Mouse (Mus musculus): Measurements from ENCODE around the gene Matn4.

Gene Matn4

DNA sequence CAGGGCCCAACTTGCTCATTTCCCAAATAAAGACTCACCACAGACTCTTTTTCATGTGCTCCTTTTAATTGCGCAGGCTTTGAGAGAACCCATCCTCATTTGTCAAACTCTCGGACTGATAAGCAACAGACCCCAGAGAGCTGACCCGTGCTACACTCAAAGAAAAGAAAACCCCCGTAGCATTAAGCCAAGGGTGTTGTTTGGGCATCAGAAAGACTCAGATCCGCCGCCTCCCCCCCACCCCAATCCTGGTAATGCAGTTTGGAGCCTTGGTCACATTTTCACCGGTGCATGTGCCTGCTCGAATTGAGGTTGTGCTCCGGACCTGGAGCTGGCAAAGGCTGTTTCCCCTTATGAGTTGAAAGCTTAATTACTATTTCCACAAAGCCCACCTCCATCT lies at the start of gene Matn4:
Gene Matn4, minus strand, starts transcription at position 101 of the 400 bp plus-strand sequence.
- DNase-seq (ENCODE audit: low read depth in 2 of 2, low spot score in 2 of 2): no peak

DNA sequence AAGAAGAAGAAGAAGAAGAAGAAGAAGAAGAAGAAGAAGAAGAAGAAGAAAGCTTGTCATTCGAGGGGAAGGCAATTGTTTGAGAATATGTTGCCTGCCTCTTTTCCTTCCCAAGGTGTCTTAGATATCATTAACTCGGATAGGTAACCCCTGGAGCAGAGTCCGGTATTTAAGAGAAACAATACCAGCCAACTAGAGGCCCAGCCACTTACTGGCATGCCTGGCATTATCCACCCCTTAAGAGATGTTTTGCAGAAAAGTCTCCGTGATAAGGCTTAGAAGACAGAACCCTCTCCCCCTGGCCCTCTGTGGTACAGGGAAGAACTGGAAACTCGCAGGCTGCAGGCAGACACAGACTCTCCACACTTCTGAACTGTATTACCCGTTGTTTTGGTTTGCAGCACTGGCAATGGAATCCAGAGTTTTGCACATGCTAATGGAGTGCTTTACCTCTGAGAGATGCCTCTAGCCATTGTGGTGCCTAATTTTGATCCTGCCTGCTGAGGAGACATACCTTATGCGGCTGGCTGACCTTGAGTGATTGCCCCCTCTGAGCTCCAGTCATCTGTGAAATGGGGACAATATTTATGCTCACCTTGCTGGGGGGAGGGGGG lies 49.0 kb upstream of the Matn4 start:
- no peak for DNase-seq (ENCODE audit: low read depth in 2 of 2, low spot score in 2 of 2)

DNA sequence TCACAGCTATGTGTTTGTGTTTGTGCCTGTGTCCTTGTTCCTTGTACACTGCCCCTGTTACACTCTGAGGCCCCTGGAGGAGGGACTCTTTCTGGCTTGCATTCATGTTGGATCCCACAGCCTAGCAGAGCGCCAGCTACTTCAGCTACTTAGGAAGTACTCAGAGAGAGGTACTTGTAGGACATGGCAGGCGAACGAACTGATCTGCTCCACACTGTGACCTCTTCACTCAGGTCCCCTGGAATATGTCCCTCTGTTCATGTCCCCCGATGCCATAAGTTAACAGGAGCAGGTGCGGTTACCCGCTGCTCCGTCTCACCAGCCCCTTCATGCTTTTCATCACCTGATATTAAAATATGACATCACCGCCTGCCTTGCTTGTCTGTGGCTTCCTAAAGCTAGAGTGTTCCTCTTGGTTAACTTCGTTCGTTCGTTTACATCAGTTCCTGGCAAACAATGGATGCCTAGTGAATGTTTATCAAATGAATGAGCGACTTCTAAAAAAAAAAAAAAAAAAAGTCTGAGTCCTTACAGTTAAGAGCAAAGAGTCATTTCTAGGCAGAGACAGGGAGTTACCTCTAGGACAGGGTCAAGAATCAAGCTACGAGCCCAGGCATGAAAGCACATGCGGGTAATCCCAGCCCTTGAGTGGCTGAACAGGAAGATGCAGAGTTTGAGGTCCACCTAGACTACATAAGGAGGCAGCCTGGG lies 48.2 kb upstream of the Matn4 start:
- DNase-seq (ENCODE audit: low read depth in 2 of 2, low spot score in 2 of 2): no peak

DNA sequence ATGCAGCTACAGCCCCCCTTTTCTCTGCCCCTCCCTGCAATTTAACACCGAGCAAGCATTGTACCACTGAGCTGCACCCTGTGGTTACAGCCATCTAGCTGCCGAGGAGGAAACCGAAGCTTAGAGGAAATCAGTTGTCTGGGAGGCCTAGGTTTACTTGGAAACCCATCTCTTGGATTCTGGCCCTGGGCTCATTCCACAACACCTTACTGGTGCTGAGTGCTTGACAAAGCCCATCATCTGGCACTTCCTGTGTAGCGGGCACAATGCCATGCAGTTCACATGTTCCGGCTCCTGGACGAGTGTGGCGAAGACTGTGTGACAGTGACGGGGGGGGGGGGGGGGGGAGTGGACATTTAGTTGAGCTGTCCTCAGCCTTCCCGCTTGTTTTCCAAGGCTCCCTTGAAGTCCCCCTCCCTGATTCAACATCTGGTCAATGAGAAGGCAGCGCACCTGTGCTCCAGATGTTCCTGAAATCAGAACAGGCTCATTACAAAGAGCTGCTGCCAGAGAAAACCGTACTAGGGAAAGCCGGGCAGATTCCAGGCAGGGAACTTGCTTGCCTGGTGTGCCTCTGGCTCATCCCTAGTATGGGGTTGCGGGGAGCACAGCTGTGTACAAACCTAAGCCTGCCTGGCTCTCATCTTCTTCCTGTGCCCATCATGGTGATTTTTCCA lies 47.2 kb upstream of the Matn4 start:
- no peak for DNase-seq (ENCODE audit: low read depth in 2 of 2, low spot score in 2 of 2)

DNA sequence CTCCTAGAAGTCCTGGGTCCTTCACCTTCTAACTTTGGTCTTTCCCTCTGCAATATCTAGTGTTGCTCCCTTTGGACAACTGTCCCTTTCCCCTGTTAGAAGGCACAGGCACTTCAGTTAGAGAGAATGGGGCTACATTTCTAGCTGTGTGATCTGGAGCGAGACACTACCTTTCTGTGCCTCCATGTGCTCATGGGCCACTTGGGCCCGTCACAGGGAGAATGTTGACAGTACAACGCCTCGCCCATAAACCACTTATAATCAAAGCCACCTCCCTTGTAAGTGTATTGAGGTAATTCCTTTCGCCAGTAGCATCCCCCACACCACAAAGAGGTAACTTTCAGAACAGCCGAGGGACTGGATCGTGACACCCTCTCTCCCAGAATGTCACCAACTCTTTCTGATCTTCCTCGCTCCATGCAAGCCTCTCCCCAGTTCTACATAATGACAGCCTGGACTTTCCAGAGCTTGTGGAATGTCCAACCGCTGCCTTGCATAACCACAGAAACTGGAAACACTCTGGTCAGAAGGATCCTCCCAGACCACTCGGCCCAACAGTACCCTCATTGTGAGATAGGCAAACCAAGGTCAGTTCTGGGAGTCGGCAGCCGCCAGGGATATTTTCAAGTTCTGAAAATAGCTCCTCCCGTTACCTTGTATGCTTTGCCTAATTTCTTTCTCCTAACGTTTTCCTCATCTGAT lies 44.5 kb upstream of the Matn4 start:
- DNase-seq (ENCODE audit: low read depth in 2 of 2, low spot score in 2 of 2): no peak

DNA sequence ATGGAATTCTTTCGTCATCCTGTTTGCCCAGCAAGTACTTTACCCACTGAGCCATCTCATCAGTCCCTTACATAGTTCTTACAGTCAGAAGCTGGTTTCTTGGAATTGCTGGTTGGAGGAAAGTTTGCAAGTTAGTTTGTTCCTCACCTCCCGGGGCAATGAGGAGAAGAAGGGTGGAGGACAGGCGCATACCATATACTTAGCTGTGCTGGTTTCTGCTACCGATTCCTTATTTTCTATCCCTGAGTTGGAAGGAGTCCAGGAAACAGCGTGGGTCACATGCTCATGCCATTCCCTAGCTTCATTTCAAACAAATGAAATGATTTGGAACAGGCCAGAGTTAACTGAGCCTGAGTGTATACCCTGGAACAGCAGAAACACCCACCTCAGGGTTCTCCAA lies 44.0 kb upstream of the Matn4 start:
- no peak for DNase-seq (ENCODE audit: low read depth in 2 of 2, low spot score in 2 of 2)

DNA sequence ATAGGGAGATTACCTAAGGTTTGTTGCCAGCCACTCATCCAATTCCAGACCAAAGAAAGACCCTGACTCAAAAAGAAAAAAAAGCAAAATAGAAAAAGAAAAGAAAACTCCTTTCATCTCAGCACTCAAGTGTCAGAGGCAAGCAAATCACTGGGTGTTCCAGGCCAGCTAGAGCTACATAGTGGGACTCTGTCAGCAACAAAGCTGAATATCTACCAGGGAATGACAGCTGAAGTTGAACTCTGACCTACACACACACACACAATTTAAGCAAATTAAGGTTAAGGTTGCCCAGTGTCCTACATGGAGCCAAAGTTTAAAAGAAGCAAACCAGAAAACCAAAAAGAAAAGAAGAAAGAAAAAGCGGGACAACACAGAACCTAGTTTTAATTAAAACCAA lies 43.2 kb upstream of the Matn4 start:
- no peak for DNase-seq (ENCODE audit: low read depth in 2 of 2, low spot score in 2 of 2)

DNA sequence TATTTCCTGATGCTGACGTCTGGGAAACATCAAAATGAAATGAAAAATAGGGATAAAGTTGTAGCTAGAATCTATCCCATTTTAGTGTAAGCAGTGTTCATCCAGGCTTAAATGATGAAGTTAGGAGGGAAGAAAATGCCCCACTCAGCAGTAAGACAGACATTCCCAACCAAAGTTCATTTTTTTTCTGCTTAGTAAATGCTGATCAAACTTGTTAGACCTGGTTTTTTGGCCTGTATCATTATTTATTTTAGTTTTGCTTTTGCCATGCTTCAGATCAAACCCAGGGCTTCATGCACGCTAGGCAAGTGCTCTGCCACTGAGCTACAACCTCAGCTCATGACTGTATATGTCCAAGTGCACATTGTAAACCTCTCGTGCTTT lies 41.1 kb upstream of the Matn4 start:
- no peak for DNase-seq (ENCODE audit: low read depth in 2 of 2, low spot score in 2 of 2)

DNA sequence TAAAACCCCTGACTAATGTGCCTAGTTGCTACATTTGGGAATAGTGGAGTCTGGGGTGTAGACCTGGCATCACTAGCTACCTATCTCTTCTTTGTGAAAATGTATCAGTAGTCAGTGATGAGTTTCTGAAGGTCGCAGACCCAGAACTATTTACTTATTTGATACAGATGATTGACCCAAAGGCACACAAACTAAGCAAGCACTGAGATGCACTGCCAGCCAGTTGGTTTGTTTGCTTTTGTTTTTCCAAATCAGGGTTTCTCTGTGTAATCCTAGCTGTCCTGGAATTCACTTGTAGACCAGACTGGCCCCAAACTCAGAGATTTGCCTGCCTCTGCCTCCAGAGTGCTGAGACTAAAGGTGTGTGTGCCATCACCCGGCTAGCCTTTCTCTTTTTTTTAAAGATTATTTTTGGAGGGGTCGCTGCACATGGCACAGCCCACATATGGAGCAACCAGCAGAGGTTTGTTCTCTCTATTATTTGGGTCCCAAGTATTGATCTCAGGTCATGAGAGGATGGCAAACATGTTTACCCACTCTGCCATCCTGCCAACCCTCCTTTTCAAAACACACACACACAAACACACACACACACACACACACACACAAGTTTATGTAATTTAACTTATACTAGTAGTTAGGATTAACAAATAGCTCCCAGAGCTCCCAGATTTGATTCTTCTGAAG lies 40.6 kb upstream of the Matn4 start:
- DNase-seq (ENCODE audit: low read depth in 2 of 2, low spot score in 2 of 2): no peak

DNA sequence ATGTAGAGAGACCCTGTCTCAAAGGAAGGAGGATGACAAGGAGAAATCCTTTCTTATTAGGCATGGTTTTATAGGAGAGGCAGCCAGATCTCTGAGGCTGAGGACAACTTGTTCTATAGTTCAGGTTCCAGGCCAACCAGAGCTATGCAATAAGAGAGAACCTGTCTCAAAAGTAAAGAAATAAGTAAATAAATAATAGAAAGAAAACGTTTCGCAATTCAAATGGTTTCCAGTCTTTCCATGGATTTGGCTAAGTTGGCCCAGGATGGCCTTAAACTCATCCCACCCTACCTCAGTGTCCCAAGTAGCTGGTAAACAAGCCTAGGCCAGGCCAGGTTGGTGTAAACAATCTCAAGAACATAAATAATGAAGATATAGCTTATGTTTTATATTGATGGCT lies 39.7 kb upstream of the Matn4 start:
- DNase-seq (ENCODE audit: low read depth in 2 of 2, low spot score in 2 of 2): no peak

DNA sequence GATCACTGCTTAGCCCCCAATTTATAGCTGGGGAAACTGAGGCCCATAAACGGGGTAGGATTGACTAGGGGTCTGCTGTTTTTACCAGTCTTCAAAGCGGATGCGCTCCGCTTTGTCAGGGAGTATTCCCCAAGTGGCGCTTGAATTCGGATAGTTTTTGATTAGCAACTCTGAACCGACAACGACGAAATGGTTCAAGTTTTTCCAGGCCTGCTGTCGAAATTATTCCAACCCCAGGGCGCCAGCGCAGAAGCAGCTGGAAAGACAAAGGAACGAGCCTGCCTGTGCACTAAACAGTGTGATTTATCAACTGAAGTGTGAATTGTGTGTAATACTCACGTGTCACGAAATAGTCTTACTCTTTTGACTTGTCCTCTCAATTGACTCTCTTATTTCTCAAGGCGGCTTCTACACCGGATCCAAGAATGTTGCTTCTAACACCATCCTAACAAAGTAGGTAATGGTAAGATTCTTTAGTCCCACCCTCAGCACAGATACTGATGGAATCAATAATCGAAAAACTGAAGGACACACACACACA lies 38.6 kb upstream of the Matn4 start, which contains the start of gene Sdc4:
Gene Sdc4, minus strand, starts transcription at position 428 of the 541 bp plus-strand sequence.
- no peak for DNase-seq (ENCODE audit: low read depth in 2 of 2, low spot score in 2 of 2)

DNA sequence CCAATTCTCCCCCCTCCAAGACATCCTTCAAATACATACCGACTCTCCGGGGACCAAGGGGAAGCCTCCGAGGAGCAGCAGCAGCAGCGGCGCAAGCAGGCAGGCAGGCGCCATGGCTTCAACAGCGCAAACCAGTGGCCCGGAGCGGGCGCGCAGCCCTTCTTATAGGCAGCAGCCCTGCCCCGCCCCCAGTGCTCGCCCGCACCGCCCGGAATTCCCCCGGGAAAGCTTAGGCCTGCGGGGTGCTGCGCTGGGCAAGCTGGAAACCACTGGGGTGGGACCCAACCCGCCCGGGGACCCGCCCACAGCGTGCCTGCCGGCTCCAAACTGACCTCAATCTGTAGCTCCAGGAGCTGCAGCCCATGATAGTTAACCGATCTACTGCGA lies 38.1 kb upstream of the Matn4 start:
- peak; percentile 13 to 30 for DNase-seq (ENCODE audit: low read depth in 2 of 2, low spot score in 2 of 2)

DNA sequence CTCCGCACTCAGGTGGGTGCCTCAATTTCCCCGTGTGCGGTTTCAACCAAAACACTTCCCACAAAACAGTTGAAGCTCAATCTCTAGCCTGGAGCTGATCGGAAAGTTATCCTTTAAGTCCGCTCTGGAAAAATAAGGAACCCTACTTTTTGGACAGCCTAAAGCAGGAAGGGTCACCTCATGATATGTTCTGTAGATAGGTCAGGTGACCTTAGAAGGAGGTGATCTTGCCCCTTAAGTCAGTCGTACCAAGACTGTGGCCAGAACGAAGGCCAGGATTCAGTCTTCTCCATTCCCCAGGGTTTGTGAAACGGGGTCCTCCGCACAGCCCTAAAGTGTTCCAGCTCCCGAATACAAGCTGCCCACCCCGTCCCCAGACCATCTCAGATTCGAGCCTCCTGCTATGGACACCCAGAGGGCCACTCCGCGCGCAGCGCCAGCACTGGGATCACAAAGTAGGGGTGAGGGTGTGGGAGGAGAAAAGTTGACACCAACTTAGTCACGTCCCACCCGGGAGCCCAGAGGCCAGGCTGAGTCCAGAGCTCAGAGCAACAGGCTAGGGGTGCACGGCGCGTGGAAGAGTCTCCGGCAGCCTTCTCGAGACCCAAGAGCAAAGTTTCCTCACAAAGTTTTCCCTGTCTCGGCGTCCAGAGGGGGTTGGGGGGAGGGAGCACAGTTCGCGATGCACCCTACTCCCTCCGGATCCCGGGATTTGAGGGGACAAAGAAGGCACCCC lies 37.5 kb upstream of the Matn4 start:
- peak in 1 of 2 experiments; percentile 8 for DNase-seq (ENCODE audit: low read depth in 2 of 2, low spot score in 2 of 2)

DNA sequence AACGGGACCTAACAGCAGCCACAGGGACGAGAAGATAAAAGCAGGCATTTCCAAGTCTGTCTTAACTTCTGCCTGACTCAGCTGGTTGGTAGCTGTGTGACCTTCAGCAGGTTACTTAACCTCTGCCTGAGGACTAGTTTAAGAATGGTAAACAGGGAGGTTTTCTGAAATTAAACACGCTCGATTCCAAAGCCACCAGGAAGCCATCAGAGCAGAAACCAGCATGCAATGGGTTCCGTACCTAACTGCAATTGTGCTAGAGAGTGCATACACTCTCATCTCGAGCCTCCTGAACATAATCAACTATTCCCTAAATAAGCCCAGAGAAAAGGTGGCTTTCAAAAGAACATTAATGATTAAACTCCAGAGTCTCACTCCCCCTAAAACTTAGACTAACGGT lies 36.8 kb upstream of the Matn4 start:
- DNase-seq (ENCODE audit: low read depth in 2 of 2, low spot score in 2 of 2): no peak

DNA sequence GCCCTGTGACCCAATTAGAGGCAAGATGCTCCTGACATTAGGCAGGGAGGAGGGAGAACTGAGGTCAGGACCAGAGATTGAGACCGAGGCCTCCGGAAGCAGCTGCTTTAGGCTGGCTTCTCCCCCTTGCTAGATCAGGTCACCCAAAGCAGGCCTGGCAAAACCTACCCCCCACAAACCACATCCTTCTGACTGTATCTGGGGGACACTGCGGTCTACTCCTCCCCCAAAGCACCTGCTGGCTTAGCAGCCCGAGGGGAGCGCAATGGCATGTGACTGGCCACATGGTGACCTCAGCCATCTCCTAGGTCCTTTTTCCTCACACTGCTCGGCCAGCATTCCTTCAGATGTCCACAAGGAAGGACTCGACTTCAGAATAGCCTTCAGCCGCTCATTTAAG lies 36.2 kb upstream of the Matn4 start:
- peak; percentile 15 to 35 for DNase-seq (ENCODE audit: low read depth in 2 of 2, low spot score in 2 of 2)

DNA sequence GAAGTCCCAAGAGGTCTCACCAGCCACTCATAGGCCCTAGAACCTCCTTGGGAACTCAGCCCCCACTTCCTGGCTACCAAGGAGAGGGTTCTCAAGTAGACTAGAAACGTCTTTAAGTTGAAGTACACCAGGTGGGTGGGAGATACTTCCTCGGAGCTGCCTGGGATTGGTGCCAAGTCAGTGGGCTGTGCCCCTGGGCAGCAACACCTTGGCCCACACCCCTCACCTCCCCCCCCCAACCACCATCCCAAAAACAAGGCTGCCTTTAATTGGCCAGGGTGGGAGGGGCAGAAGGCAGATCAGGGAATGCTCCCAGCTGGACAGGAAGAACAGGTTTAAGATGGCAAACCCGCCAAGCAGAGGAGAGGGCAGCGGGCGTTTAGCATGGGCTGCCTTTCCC lies 35.4 kb upstream of the Matn4 start:
- no peak for DNase-seq (ENCODE audit: low read depth in 2 of 2, low spot score in 2 of 2)

DNA sequence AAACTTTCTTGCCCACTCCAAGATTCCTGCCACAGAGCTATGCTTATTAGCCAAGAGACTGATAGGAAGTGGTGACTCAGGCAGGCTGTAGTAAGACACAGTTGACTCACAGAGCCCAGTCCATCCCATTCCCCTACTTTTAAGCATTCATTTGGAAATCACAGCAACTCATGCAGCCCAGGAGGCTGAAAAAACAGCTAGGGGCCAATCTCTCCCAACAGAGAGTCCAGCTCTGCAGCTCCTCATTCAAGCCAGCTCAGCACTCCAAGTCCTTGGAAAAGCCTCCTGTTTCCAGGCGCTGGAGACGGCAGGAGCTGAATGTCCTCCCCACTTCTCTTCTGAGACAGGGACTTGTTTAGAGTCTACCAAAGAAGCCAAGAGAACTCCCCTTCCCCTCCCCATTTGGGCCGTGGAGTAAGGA lies 34.1 kb upstream of the Matn4 start:
- DNase-seq (ENCODE audit: low read depth in 2 of 2, low spot score in 2 of 2): no peak

DNA sequence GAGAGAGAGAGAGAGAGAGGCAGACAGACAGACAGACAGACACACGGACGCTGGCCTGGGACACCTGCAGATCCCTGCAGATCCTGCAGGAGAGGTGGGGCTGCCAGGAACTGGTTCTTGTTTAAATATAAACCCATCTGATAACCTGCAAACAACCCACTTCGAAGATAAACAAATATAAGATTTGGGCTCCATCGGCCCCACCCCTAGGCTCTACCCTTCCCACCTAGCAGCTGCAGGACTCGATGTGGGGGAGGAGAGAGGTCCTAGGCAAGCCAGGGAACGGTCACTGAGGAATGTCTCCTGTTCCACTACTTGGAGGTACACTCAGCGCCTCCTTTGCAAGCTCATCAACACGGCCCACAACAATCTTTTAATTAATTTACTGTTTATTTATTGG lies 33.3 kb upstream of the Matn4 start:
- no peak for DNase-seq (ENCODE audit: low read depth in 2 of 2, low spot score in 2 of 2)

DNA sequence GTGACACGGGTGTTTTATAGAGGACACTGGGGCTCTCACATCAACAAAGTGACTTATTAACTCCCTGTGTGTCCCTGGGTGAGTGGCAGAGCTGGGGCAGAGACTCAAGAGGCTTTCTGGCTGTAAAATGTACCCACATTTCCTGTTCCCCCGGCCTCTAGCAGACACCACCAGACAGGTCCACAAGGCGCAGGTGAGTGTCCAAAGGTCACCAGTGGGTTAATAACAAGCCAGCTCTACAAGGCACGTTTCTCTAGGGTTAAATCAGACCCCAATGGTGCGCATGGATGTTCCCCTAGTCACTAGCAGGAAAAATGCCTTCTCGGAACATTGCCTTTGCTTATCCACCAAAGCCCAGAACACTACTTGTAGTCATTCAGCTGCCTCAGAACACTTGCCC lies 32.8 kb upstream of the Matn4 start:
- DNase-seq (ENCODE audit: low read depth in 2 of 2, low spot score in 2 of 2): no peak

DNA sequence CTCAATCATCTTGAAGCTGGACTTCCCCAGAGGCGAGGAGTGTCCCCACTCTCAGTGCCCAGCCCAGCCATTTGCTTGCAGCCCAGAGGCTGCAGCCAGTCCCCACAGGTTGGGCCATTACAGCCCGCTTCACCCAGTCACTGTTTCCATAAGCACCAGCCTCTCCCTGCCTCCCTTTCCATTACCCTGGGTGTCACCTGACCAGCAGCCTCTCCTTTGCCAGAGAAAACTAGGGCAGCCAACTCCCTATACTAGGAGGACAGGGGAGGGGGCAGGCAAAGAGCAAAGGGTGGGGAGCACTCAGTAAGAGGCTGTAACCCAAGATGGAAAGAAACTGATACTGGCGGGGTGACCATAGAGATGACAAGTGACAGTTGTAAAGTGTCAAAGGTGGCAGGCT lies 32.0 kb upstream of the Matn4 start:
- DNase-seq (ENCODE audit: low read depth in 2 of 2, low spot score in 2 of 2): no peak
